16 mouse cellular contexts compared by ENCODE assay signal in genomic region chr1:37122798-37123197, GRCm38 (mm10).
A peak's percentile ranks its signal among the peaks of the same experiment; 100 is the strongest.
DNase-seq lines count a peak whose midpoint lies in the region; ATAC-seq and TF ChIP-seq lines count a peak whose summit lies in the region.
"Had no signal": no experiment of that assay in that cellular context is flagged by ENCODE, and none has a peak within 500 bp of the region (broad histone marks: within the 10 kb centered on the region; RNA-seq: fewer than 3 reads in every experiment).

No protein-coding gene starts in this region.

- no peak overlapping the region for H3K4me3 ChIP-seq in embryonic facial prominence, embryonic 11.5 days (ENCODE audit: low read depth, low read length)
- H3K4me3 ChIP-seq in embryonic facial prominence, embryonic 10.5 days = no peak overlapping the region
- H3K4me3 ChIP-seq in limb, embryonic 14.5 days (replicated peaks; ENCODE audit: low read length) = no peak overlapping the region
- H3K4me3 ChIP-seq in limb, embryonic 10.5 days = no peak overlapping the region
- no peak overlapping the region for H3K4me3 ChIP-seq in forebrain, postnatal 0 days (ENCODE audit: low read depth, low read length)
- H3K4me3 ChIP-seq in midbrain, embryonic 16.5 days (ENCODE audit: low read depth, low read length) = no peak overlapping the region
- H3K4me3 ChIP-seq: embryonic facial prominence, embryonic 13.5 days; intestine, embryonic 15.5 days; limb, embryonic 15.5 days had no signal

- H3K9ac ChIP-seq in embryonic facial prominence, embryonic 11.5 days (replicated peaks; ENCODE audit: low read length) = no peak overlapping the region
- H3K9ac ChIP-seq in limb, embryonic 14.5 days (ENCODE audit: low read depth, low read length, severe bottlenecking) = no peak overlapping the region
- H3K9ac ChIP-seq in forebrain, postnatal 0 days = no peak overlapping the region
- H3K9ac ChIP-seq in midbrain, embryonic 16.5 days (ENCODE audit: low read depth, low read length) = no peak overlapping the region
- H3K9ac ChIP-seq: embryonic facial prominence, embryonic 13.5 days; intestine, embryonic 15.5 days; limb, embryonic 15.5 days had no signal

- no peak for ATAC-seq in embryonic facial prominence, embryonic 11.5 days (replicated peaks; ENCODE audit: insufficient number of reproducible peaks, low FRiP score, low TSS enrichment, low read depth)
- 0 out of 2 replicates have a peak, but pooled peaks have one; percentile 51 for ATAC-seq in limb, embryonic 14.5 days (ENCODE audit: low FRiP score, low read depth)
- peak; percentile 44; the same call in 1 of the 2 replicates for ATAC-seq in forebrain, postnatal 0 days
- peak; percentile 73; the same call in 1 of the 2 replicates for ATAC-seq in midbrain, embryonic 16.5 days
- ATAC-seq in activated CD4-positive, CD25-positive, alpha-beta regulatory T cell, adult 4 months = no peak
- ATAC-seq: Patski had no signal

- H3K36me3 ChIP-seq in embryonic facial prominence, embryonic 11.5 days (replicated peaks; ENCODE audit: control insufficient read depth, insufficient read depth, low read depth, low read length) = no peaks in the 10 kb centered on the region
- no peaks in the 10 kb centered on the region for H3K36me3 ChIP-seq in embryonic facial prominence, embryonic 10.5 days (replicated peaks)
- no peaks in the 10 kb centered on the region for H3K36me3 ChIP-seq in limb, embryonic 14.5 days (ENCODE audit: control insufficient read depth, insufficient read depth, low read length)
- no peaks in the 10 kb centered on the region for H3K36me3 ChIP-seq in limb, embryonic 10.5 days
- H3K36me3 ChIP-seq in forebrain, postnatal 0 days (ENCODE audit: insufficient read depth) = no peaks in the 10 kb centered on the region
- no peaks in the 10 kb centered on the region for H3K36me3 ChIP-seq in midbrain, embryonic 16.5 days (ENCODE audit: control insufficient read depth, insufficient read depth, low read length)
- H3K36me3 ChIP-seq: embryonic facial prominence, embryonic 13.5 days; intestine, embryonic 15.5 days; limb, embryonic 15.5 days had no signal

- TF ChIP-seq CTCF in forebrain, postnatal 0 days (IDR thresholded peaks at IDR 0.05; ENCODE audit: low read depth) = no peak

- H3K4me2 ChIP-seq in embryonic facial prominence, embryonic 11.5 days (ENCODE audit: low read depth, low read length) = no peak overlapping the region
- H3K4me2 ChIP-seq in limb, embryonic 14.5 days (replicated peaks; ENCODE audit: low read depth, low read length, severe bottlenecking) = no peak overlapping the region
- no peak overlapping the region for H3K4me2 ChIP-seq in forebrain, postnatal 0 days (ENCODE audit: low read depth)
- no peak overlapping the region for H3K4me2 ChIP-seq in midbrain, embryonic 16.5 days (ENCODE audit: low read length)
- H3K4me2 ChIP-seq: intestine, embryonic 15.5 days; limb, embryonic 15.5 days had no signal

- H3K9me3 ChIP-seq in embryonic facial prominence, embryonic 11.5 days (replicated peaks; ENCODE audit: control insufficient read depth, low read length) = no peaks in the 10 kb centered on the region
- H3K9me3 ChIP-seq in embryonic facial prominence, embryonic 10.5 days = no peaks in the 10 kb centered on the region
- no peaks in the 10 kb centered on the region for H3K9me3 ChIP-seq in limb, embryonic 14.5 days (ENCODE audit: control insufficient read depth, low read length)
- no peaks in the 10 kb centered on the region for H3K9me3 ChIP-seq in limb, embryonic 10.5 days (replicated peaks)
- no peaks in the 10 kb centered on the region for H3K9me3 ChIP-seq in forebrain, postnatal 0 days (ENCODE audit: low read length)
- H3K9me3 ChIP-seq in midbrain, embryonic 16.5 days (replicated peaks; ENCODE audit: control insufficient read depth, low read length, poor library complexity, severe bottlenecking) = no peaks in the 10 kb centered on the region
- H3K9me3 ChIP-seq: embryonic facial prominence, embryonic 13.5 days; intestine, embryonic 15.5 days; limb, embryonic 15.5 days had no signal

- no peaks in the 10 kb centered on the region for H3K4me1 ChIP-seq in embryonic facial prominence, embryonic 11.5 days (ENCODE audit: control insufficient read depth, insufficient read depth, low read length)
- peaks cover 44% of the 10 kb centered on the region for H3K4me1 ChIP-seq in embryonic facial prominence, embryonic 10.5 days
- H3K4me1 ChIP-seq in limb, embryonic 14.5 days (ENCODE audit: control insufficient read depth, insufficient read depth, low read length) = peaks cover 9% of the 10 kb centered on the region
- peaks cover 36% of the 10 kb centered on the region for H3K4me1 ChIP-seq in limb, embryonic 10.5 days
- H3K4me1 ChIP-seq in forebrain, postnatal 0 days (ENCODE audit: insufficient read depth) = no peaks in the 10 kb centered on the region
- peaks cover 8% of the 10 kb centered on the region; the same call in 1 of the 2 replicates for H3K4me1 ChIP-seq in midbrain, embryonic 16.5 days (ENCODE audit: control insufficient read depth, insufficient read depth, low read length)

- DNase-seq in embryonic facial prominence, embryonic 11.5 days (ENCODE audit: low spot score) = peak; percentile 76
- DNase-seq in embryonic facial prominence, embryonic 10.5 days (ENCODE audit: low spot score) = no peak
- peak; percentile 35 for DNase-seq in limb, embryonic 14.5 days (ENCODE audit: low spot score)
- no peak for DNase-seq in limb, embryonic 10.5 days (ENCODE audit: low spot score)
- DNase-seq in forebrain, postnatal 0 days = no peak
- DNase-seq in adrenal gland, postnatal 4 days (ENCODE audit: low spot score in 2 of 2) = no peak
- DNase-seq: cerebellum, adult 9-10 months; kidney, postnatal 14 days; lung, adult 18-20 months had no signal

- no peak for TF ChIP-seq POLR2A in limb, embryonic 14.5 days (IDR thresholded peaks at IDR 0.05; ENCODE audit: borderline replicate concordance, extremely low read depth, insufficient read depth, insufficient read length)

- WGBS in embryonic facial prominence, embryonic 11.5 days = 25% methylated on average over 3 of the region's 3 CpGs
- 58% methylated on average over 3 of the region's 3 CpGs for WGBS in embryonic facial prominence, embryonic 10.5 days
- 24% methylated on average over 3 of the region's 3 CpGs for WGBS in limb, embryonic 14.5 days
- 56% methylated on average over 3 of the region's 3 CpGs for WGBS in limb, embryonic 10.5 days
- 30% methylated on average over 3 of the region's 3 CpGs for WGBS in forebrain, postnatal 0 days
- WGBS in midbrain, embryonic 16.5 days = 30% methylated on average over 3 of the region's 3 CpGs

- H3K27me3 ChIP-seq in embryonic facial prominence, embryonic 11.5 days (ENCODE audit: control insufficient read depth, insufficient read depth, low read length) = no peaks in the 10 kb centered on the region
- no peaks in the 10 kb centered on the region for H3K27me3 ChIP-seq in embryonic facial prominence, embryonic 10.5 days (replicated peaks; ENCODE audit: low read depth, poor library complexity, severe bottlenecking)
- no peaks in the 10 kb centered on the region for H3K27me3 ChIP-seq in limb, embryonic 14.5 days (ENCODE audit: control insufficient read depth, insufficient read depth, low read length)
- H3K27me3 ChIP-seq in limb, embryonic 10.5 days (ENCODE audit: low read depth, poor library complexity, severe bottlenecking) = no peaks in the 10 kb centered on the region
- H3K27me3 ChIP-seq in forebrain, postnatal 0 days (ENCODE audit: insufficient read depth, low read length) = no peaks in the 10 kb centered on the region
- no peaks in the 10 kb centered on the region for H3K27me3 ChIP-seq in midbrain, embryonic 16.5 days (ENCODE audit: control insufficient read depth, insufficient read depth, low read depth, low read length)
- H3K27me3 ChIP-seq: embryonic facial prominence, embryonic 13.5 days; intestine, embryonic 15.5 days; limb, embryonic 15.5 days had no signal

- no peak overlapping the region for H3K27ac ChIP-seq in embryonic facial prominence, embryonic 11.5 days (replicated peaks; ENCODE audit: low read depth, low read length)
- H3K27ac ChIP-seq in embryonic facial prominence, embryonic 10.5 days (replicated peaks) = no peak overlapping the region; the same call in 1 of the 2 replicates
- no peak overlapping the region for H3K27ac ChIP-seq in limb, embryonic 14.5 days (replicated peaks; ENCODE audit: low read depth, low read length)
- H3K27ac ChIP-seq in limb, embryonic 10.5 days = no peak overlapping the region
- H3K27ac ChIP-seq in forebrain, postnatal 0 days (ENCODE audit: low read depth, low read length) = no peak overlapping the region
- no peak overlapping the region for H3K27ac ChIP-seq in midbrain, embryonic 16.5 days (ENCODE audit: low read length)
- H3K27ac ChIP-seq: limb, embryonic 15.5 days; stomach, postnatal 0 days had no signal

Comparison
In these comparisons a context has a peak if more than half of its experiments do, and no peak if none do; other contexts are left out.
1. DNase-seq: peak in embryonic facial prominence, embryonic 11.5 days (single experiment) and limb, embryonic 14.5 days (single experiment); none in embryonic facial prominence, embryonic 10.5 days (single experiment), limb, embryonic 10.5 days (single experiment), forebrain, postnatal 0 days (single experiment) and adrenal gland, postnatal 4 days (0 of 2).
2. ATAC-seq: peak in limb, embryonic 14.5 days (single experiment), forebrain, postnatal 0 days (single experiment) and midbrain, embryonic 16.5 days (single experiment); none in embryonic facial prominence, embryonic 11.5 days (single experiment) and activated CD4-positive, CD25-positive, alpha-beta regulatory T cell, adult 4 months (single experiment).